Mouse (Mus musculus): Measurements from ENCODE around the gene Sult1d1. TPM values are rescaled to one million over a fixed set of nuclear protein-coding genes. Genes with fewer than 3 reads are reported as not detected.

Gene Sult1d1
- polyA plus RNA-seq, 1 experiment from 2014 or later = not detected

DNA sequence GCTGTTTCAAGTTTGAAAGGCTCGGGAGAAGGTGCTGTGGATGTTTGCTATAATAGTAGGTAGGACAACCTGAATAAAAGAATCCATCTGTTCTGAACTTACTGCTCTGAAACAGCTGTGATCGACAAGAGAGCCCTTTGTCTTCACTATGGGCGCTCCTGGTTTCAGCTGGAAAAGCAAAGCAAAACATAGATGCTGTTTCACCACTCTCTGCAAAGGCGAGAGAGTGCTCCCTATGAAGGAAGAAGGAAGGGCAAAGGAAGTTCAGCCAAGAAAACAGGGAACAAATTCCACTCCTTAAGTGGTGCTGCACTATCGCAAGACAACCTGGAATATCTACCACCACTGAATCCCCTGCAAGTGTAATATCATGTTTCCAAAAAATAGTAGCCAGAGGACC, 4.7 kb upstream of the Sult1d1 start:
- ATAC-seq (ENCODE audit: low FRiP score, low TSS enrichment) = no peak
- Histone ChIP-seq H3K27ac (replicated peaks; ENCODE audit: low read depth, low read length) (no peak overlapping the region), H3K36me3 (ENCODE audit: control insufficient read depth, insufficient read depth, low read length) (no peaks in the 10 kb centered on the region), H3K4me2 (ENCODE audit: low read length) (no peak overlapping the region), H3K4me3 (replicated peaks; ENCODE audit: low read depth, low read length) (no peak overlapping the region), H3K27me3 (ENCODE audit: control insufficient read depth, insufficient read depth, low read length) (no peaks in the 10 kb centered on the region), H3K9me3 (ENCODE audit: control insufficient read depth, low read length) (no peaks in the 10 kb centered on the region), H3K9ac (replicated peaks; ENCODE audit: low read length) (no peak overlapping the region), H3K4me1 (ENCODE audit: control insufficient read depth, insufficient read depth, low read length) (no peaks in the 10 kb centered on the region)
- no peak for DNase-seq
- 76% methylated on average over 5 of the region's 5 CpGs for WGBS

DNA sequence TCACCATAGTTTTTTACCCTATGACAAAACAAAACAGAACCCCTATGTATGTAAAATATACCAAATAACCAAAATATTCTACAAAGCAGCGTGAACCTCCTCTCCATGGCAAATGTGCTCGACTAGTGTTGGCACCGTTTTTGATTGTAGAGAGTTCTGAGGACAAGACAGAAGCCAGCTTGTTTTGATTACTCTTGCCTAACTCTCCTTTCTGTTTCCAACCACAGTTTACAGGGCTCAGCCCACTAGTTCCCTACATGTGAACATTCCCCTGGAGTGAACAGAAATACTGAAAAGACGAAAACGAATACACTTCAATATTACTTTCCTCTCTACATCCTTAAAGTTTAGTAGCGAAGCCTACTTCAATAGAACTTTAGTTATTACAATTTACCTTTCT, 4.0 kb upstream of the Sult1d1 start:
- no peak for ATAC-seq (ENCODE audit: low FRiP score, low TSS enrichment)
- H3K9ac ChIP-seq (replicated peaks; ENCODE audit: low read length) = no peak overlapping the region

DNA sequence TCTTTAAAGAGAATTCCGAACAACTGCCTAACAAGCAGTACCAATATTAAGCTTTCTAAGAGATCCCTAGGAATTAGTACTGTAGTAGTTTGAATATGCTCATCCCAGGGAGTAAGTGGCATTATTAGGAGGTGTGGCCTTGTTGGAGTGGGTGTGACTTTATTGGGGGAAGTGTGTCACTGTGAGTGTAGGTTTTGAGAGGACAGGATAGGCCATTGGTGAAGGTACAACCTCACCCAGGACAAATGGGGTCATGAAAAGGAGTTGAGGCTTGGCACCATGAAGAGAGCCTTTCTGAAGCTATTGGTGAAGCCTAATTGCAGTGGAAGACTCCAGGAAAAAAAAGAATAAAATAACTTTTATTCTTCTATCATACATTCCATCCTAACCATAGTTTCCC, 1.5 kb downstream of the Sult1d1 start:
- no peaks in the 10 kb centered on the region for H3K36me3 ChIP-seq (ENCODE audit: control insufficient read depth, insufficient read depth, low read length)
- H3K4me1 ChIP-seq (ENCODE audit: control insufficient read depth, insufficient read depth, low read length) = no peaks in the 10 kb centered on the region
- no peak overlapping the region for H3K9ac ChIP-seq (replicated peaks; ENCODE audit: low read length)
- ATAC-seq (ENCODE audit: low FRiP score, low TSS enrichment) (no peak), DNase-seq (no peak)
- H3K27ac ChIP-seq (replicated peaks; ENCODE audit: low read depth, low read length) = no peak overlapping the region
- H3K4me3 ChIP-seq (replicated peaks; ENCODE audit: low read depth, low read length) = no peak overlapping the region
- no peaks in the 10 kb centered on the region for H3K9me3 ChIP-seq (ENCODE audit: control insufficient read depth, low read length)
- no peak overlapping the region for H3K4me2 ChIP-seq (ENCODE audit: low read length)
- H3K27me3 ChIP-seq (ENCODE audit: control insufficient read depth, insufficient read depth, low read length) = no peaks in the 10 kb centered on the region
- 94% methylated on average over 1 of the region's 1 CpGs for WGBS

More for the DNA sequence above, 4.0 kb upstream of the Sult1d1 start:
- no peaks in the 10 kb centered on the region for H3K36me3 ChIP-seq (ENCODE audit: control insufficient read depth, insufficient read depth, low read length)
- no peak overlapping the region for H3K27ac ChIP-seq (replicated peaks; ENCODE audit: low read depth, low read length)
- H3K9me3 ChIP-seq (ENCODE audit: control insufficient read depth, low read length) = no peaks in the 10 kb centered on the region
- no peaks in the 10 kb centered on the region for H3K27me3 ChIP-seq (ENCODE audit: control insufficient read depth, insufficient read depth, low read length)
- no peak for DNase-seq
- no peaks in the 10 kb centered on the region for H3K4me1 ChIP-seq (ENCODE audit: control insufficient read depth, insufficient read depth, low read length)
- no peak overlapping the region for H3K4me2 ChIP-seq (ENCODE audit: low read length)
- no peak overlapping the region for H3K4me3 ChIP-seq (replicated peaks; ENCODE audit: low read depth, low read length)
- 91% methylated on average over 6 of the region's 6 CpGs for WGBS

DNA sequence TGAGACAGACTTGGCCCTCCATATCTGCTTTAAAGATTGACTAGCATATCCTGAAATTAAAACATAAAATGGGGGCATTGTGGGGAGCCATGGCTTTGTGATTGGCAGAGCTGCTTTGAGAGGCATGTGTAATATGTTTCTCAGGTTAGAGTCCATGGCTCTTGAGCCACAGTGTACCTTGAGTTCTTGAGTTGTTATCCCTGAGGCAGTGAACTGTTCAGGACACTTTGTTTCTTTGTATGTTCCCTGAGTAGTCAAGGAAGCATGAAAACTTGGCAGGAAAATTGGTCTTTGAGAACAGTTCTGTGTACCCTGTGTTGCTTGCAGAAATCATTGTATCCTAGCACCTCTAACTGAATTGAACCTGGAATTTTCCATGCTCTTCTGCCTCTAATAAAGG, 5.9 kb downstream of the Sult1d1 start:
- ATAC-seq (ENCODE audit: low FRiP score, low TSS enrichment) (no peak), DNase-seq (no peak)
- Histone ChIP-seq H3K4me1 (ENCODE audit: control insufficient read depth, insufficient read depth, low read length) (no peaks in the 10 kb centered on the region), H3K27ac (replicated peaks; ENCODE audit: low read depth, low read length) (no peak overlapping the region), H3K27me3 (ENCODE audit: control insufficient read depth, insufficient read depth, low read length) (no peaks in the 10 kb centered on the region), H3K9me3 (ENCODE audit: control insufficient read depth, low read length) (no peaks in the 10 kb centered on the region), H3K36me3 (ENCODE audit: control insufficient read depth, insufficient read depth, low read length) (no peaks in the 10 kb centered on the region), H3K4me2 (ENCODE audit: low read length) (no peak overlapping the region), H3K9ac (replicated peaks; ENCODE audit: low read length) (no peak overlapping the region), H3K4me3 (replicated peaks; ENCODE audit: low read depth, low read length) (no peak overlapping the region)

DNA sequence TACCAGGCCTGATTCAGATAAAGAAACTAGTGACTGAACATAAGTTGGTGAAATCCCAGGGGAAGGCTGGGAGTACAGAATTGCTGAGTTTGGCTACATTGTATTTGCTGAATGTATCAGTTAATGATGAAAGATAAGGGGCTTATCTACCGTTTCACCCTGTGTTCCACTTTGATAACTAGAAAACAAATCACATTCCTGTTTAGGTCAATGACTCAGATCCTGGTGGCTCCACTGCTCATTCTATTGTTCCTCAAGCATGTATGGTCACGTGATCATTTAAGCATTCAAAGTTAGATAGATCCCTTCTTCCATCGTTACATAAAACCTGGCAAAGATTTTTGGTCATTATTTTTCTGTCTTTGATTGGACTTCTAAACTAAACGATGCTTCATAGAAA, 6.3 kb downstream of the Sult1d1 start:
- Histone ChIP-seq H3K4me2 (ENCODE audit: low read length) (no peak overlapping the region), H3K9me3 (ENCODE audit: control insufficient read depth, low read length) (no peaks in the 10 kb centered on the region), H3K36me3 (ENCODE audit: control insufficient read depth, insufficient read depth, low read length) (no peaks in the 10 kb centered on the region), H3K4me1 (ENCODE audit: control insufficient read depth, insufficient read depth, low read length) (no peaks in the 10 kb centered on the region), H3K27me3 (ENCODE audit: control insufficient read depth, insufficient read depth, low read length) (no peaks in the 10 kb centered on the region), H3K27ac (replicated peaks; ENCODE audit: low read depth, low read length) (no peak overlapping the region), H3K9ac (replicated peaks; ENCODE audit: low read length) (no peak overlapping the region), H3K4me3 (replicated peaks; ENCODE audit: low read depth, low read length) (no peak overlapping the region)
- 83% methylated on average over 4 of the region's 4 CpGs for WGBS
- ATAC-seq (ENCODE audit: low FRiP score, low TSS enrichment) (no peak), DNase-seq (no peak)

DNA sequence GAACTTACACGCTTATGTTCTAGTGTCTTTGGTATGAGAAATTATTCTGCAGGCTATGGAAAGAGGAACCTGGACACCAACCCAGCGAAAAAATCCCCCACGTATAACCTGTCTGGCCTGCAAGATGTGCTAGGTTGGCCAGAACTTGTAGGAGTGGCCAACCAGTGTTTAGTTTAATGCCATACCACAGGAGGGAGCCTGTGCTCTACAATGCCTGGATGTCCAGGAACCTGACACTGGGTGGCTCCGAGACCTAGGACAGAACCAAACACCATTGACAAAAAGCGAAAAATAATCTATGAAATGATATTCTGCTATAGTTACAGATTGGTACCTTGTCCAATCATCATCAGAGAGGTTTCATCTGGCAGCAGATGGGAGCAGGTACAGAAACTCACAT, 8.7 kb downstream of the Sult1d1 start:
- no peak overlapping the region for H3K4me2 ChIP-seq (ENCODE audit: low read length)
- no peaks in the 10 kb centered on the region for H3K4me1 ChIP-seq (ENCODE audit: control insufficient read depth, insufficient read depth, low read length)
- DNase-seq (no peak), ATAC-seq (ENCODE audit: low FRiP score, low TSS enrichment) (no peak)
- WGBS = 78% methylated on average over 5 of the region's 5 CpGs
- H3K27ac ChIP-seq (replicated peaks; ENCODE audit: low read depth, low read length) = no peak overlapping the region
- no peaks in the 10 kb centered on the region for H3K9me3 ChIP-seq (ENCODE audit: control insufficient read depth, low read length)
- H3K36me3 ChIP-seq (ENCODE audit: control insufficient read depth, insufficient read depth, low read length) = no peaks in the 10 kb centered on the region
- no peaks in the 10 kb centered on the region for H3K27me3 ChIP-seq (ENCODE audit: control insufficient read depth, insufficient read depth, low read length)
- no peak overlapping the region for H3K4me3 ChIP-seq (replicated peaks; ENCODE audit: low read depth, low read length)
- no peak overlapping the region for H3K9ac ChIP-seq (replicated peaks; ENCODE audit: low read length)

DNA sequence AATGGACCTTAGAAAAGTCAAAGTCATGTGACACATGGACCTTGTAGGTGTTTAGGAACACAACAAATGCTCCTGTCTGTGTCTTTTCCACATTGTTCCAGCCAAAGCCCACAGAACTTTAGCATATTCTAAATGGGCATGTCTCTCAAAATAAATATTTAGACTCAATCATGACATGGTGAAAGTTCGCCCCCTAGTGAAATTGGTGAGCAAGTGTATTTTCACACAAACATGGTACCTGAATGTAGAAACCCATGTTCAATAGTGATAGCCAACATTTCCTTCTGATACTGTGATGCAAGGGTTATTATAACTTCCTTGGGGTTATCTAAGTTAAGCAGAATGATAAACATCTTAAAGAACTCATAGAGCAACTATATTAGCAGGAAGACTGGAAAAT, 17.9 kb downstream of the Sult1d1 start:
- ATAC-seq (ENCODE audit: low FRiP score, low TSS enrichment) (no peak), DNase-seq (no peak)
- Histone ChIP-seq H3K27ac (replicated peaks; ENCODE audit: low read depth, low read length) (no peak overlapping the region), H3K9ac (replicated peaks; ENCODE audit: low read length) (no peak overlapping the region), H3K4me1 (ENCODE audit: control insufficient read depth, insufficient read depth, low read length) (no peaks in the 10 kb centered on the region), H3K4me3 (replicated peaks; ENCODE audit: low read depth, low read length) (no peak overlapping the region), H3K9me3 (ENCODE audit: control insufficient read depth, low read length) (no peaks in the 10 kb centered on the region), H3K4me2 (ENCODE audit: low read length) (no peak overlapping the region), H3K27me3 (ENCODE audit: control insufficient read depth, insufficient read depth, low read length) (no peaks in the 10 kb centered on the region), H3K36me3 (ENCODE audit: control insufficient read depth, insufficient read depth, low read length) (no peaks in the 10 kb centered on the region)
- WGBS = 33% methylated on average over 1 of the region's 1 CpGs

DNA sequence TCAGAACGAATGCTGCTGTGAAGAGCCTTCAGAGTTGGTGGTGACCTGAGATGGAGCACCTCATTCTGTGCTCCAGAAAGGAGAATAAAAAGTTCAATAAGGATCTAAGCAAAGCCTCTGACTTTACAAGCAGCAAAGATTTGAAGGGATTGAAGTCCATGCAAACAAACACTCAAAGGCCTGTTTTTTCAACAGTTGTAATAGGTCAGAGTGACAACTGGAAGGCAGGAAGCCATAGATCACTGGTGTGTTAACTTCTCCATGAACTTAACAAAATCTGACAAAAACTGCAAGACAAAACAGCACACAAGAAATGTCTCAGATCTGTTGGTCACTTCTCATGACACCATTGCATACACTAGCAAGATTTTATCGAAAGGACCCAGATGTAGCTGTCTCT, 30.7 kb downstream of the Sult1d1 start, which contains the start of gene Sult1b1:
Gene Sult1b1 (minus strand): TSS at position 85 of the 400 bp plus-strand sequence.
- DNase-seq (no peak), ATAC-seq (ENCODE audit: low FRiP score, low TSS enrichment) (no peak)
- no peak within 1 kb of the TSS for H3K4me2 ChIP-seq (ENCODE audit: low read length)
- H3K27me3 ChIP-seq (ENCODE audit: control insufficient read depth, insufficient read depth, low read length) = no peaks in the 10 kb centered on the region
- H3K4me1 ChIP-seq (ENCODE audit: control insufficient read depth, insufficient read depth, low read length) = no peaks in the 10 kb centered on the region
- no peak within 1 kb of the TSS for H3K27ac ChIP-seq (replicated peaks; ENCODE audit: low read depth, low read length)
- no peak within 1 kb of the TSS for H3K4me3 ChIP-seq (replicated peaks; ENCODE audit: low read depth, low read length)
- H3K9ac ChIP-seq (replicated peaks; ENCODE audit: low read length) = no peak within 1 kb of the TSS
- H3K9me3 ChIP-seq (ENCODE audit: control insufficient read depth, low read length) = no peaks in the 10 kb centered on the region
- 95% methylated on average over 2 of the region's 2 CpGs for WGBS
- no peaks in the 10 kb centered on the region for H3K36me3 ChIP-seq (ENCODE audit: control insufficient read depth, insufficient read depth, low read length)

DNA sequence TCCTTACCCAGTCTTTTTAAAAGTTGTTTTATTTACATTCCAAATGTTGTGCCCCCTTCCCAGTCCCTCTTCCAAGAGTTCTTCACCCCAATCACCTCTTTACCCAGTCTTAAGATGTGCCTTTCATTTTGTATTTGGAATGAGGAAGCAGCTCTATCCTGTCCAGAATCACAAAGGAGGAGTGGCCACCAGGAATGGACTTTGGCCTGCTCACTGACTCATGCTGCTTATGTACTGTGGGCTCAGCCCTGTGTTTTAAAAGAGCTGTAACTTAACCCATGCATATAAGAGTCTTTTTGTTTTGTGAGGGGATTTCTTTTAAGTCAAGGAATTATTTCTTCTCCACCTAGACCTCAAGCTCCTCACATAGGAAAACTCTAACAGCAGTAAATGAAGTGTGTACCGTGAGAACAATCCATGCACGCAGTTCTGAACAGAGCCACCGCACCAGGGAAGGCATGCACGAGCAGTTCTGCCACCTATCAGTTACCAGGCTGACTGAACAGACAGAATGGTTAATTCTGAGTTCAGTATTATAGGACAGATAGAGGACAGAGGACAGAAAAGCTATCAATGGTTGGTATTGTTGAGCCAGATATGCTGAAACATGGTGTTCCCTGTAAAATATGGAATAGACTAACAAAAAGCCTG, 32.7 kb downstream of the Sult1d1 start:
- H3K27me3 ChIP-seq (ENCODE audit: control insufficient read depth, insufficient read depth, low read length) = no peaks in the 10 kb centered on the region
- no peaks in the 10 kb centered on the region for H3K36me3 ChIP-seq (ENCODE audit: control insufficient read depth, insufficient read depth, low read length)
- no peak for DNase-seq
- no peak for ATAC-seq (ENCODE audit: low FRiP score, low TSS enrichment)
- WGBS = 29% methylated on average over 4 of the region's 4 CpGs
- no peaks in the 10 kb centered on the region for H3K9me3 ChIP-seq (ENCODE audit: control insufficient read depth, low read length)
- no peaks in the 10 kb centered on the region for H3K4me1 ChIP-seq (ENCODE audit: control insufficient read depth, insufficient read depth, low read length)
- H3K4me3 ChIP-seq (replicated peaks; ENCODE audit: low read depth, low read length) = no peak overlapping the region
- H3K9ac ChIP-seq (replicated peaks; ENCODE audit: low read length) = no peak overlapping the region
- H3K27ac ChIP-seq (replicated peaks; ENCODE audit: low read depth, low read length) = no peak overlapping the region
- H3K4me2 ChIP-seq (ENCODE audit: low read length) = no peak overlapping the region
